Mouse (Mus musculus) forebrain, embryonic 15.5 days (tissue): Measurements from ENCODE around the gene Ppp2ca. TPM values are rescaled to one million over a fixed set of nuclear protein-coding genes. Genes with fewer than 3 reads are reported as not detected.

Experiments used
- ATAC-seq: fragments of 200-750 bp; cut with Nextera tagmentation; replicated peaks from 2 replicates; pipeline ENCODE4 v1.8.0; 2017; ENCODE audit warnings: mild to moderate bottlenecking, moderate TSS enrichment, moderate library complexity
- H3K27ac ChIP-seq: fragments of 300-500 bp; sonication (generic); replicated peaks from 2 replicates; pipeline ENCODE4 v1.5.1; 2015; ENCODE audit warnings: mild to moderate bottlenecking, inconsistent platforms
- H3K27me3 ChIP-seq: fragments of 300-500 bp; sonication (generic); 2 replicates; pipeline ENCODE4 v1.6.1; 2015; ENCODE audit warnings: inconsistent platforms
- H3K36me3 ChIP-seq: fragments of 300-500 bp; sonication (generic); 2 replicates; pipeline ENCODE4 v1.6.1; 2015; ENCODE audit warnings: mild to moderate bottlenecking, inconsistent platforms
- H3K4me1 ChIP-seq: fragments of 300-500 bp; sonication (generic); 2 replicates; pipeline ENCODE4 v1.6.1; 2015; ENCODE audit warnings: inconsistent platforms
- H3K4me2 ChIP-seq: fragments of 300-500 bp; sonication (generic); replicated peaks from 2 replicates; pipeline ENCODE4 v1.6.1; 2015; ENCODE audit warnings: mild to moderate bottlenecking, inconsistent platforms
- H3K4me3 ChIP-seq: fragments of 300-500 bp; sonication (generic); 2 replicates; pipeline ENCODE4 v1.5.1; 2015; ENCODE audit warnings: mild to moderate bottlenecking, inconsistent platforms
- H3K9ac ChIP-seq: fragments of 300-500 bp; sonication (generic); replicated peaks from 2 replicates; pipeline ENCODE4 v1.6.1; 2015; ENCODE audit warnings: mild to moderate bottlenecking, inconsistent platforms
- H3K9me3 ChIP-seq: fragments of 300-500 bp; sonication (generic); 2 replicates; pipeline ENCODE4 v1.6.1; 2016; ENCODE audit warnings: inconsistent platforms
- WGBS: fragments of 180-500 bp; shearing (Covaris S2); methylation state at CpG from one replicate; pipeline ENCODE4 v1.1.7; 2015; ENCODE audit warnings: mixed read lengths; 5-methylcytosine and 5-hydroxymethylcytosine counted together
- polyA plus RNA-seq: library from polyadenylated mRNA; unstranded; fragments of >200 nt; fragmentation: Nextera tagmentation; extraction: Ambion mirVana; gene quantifications from 2 replicates; pipeline ENCODE4 v1.2.1, GENCODE M21; 2015

Ppp2ca gene
- polyA plus RNA-seq, 1 experiment from 2014 or later = 129 TPM

- Histone ChIP-seq H3K9ac (no peak overlapping the region), H3K36me3 (no peaks in the 10 kb centered on the region), H3K27ac (no peak overlapping the region), H3K4me3 (no peak overlapping the region), H3K9me3 (no peaks in the 10 kb centered on the region), H3K27me3 (no peaks in the 10 kb centered on the region), H3K4me1 (no peaks in the 10 kb centered on the region), H3K4me2 (no peak overlapping the region)
- 77% methylated on average over 19 of the region's 19 CpGs for WGBS
- ATAC-seq = no peak
Measured at GRCm38 (mm10) chr11:52075794-52076633, 22.5 kb upstream of the Ppp2ca start.

GRCm38 (mm10) chr11:52076742-52077352 lies 21.6 kb upstream of the Ppp2ca start:
- no peak for ATAC-seq
- Histone ChIP-seq H3K9ac (no peak overlapping the region), H3K27ac (no peak overlapping the region), H3K27me3 (no peaks in the 10 kb centered on the region), H3K4me3 (no peak overlapping the region), H3K36me3 (no peaks in the 10 kb centered on the region), H3K4me2 (no peak overlapping the region), H3K9me3 (no peaks in the 10 kb centered on the region), H3K4me1 (no peaks in the 10 kb centered on the region)
- WGBS = 84% methylated on average over 6 of the region's 6 CpGs

- Histone ChIP-seq H3K4me2 (no peak overlapping the region), H3K9me3 (no peaks in the 10 kb centered on the region), H3K27me3 (no peaks in the 10 kb centered on the region), H3K9ac (no peak overlapping the region), H3K27ac (no peak overlapping the region), H3K4me3 (no peak overlapping the region), H3K4me1 (no peaks in the 10 kb centered on the region), H3K36me3 (no peaks in the 10 kb centered on the region)
- WGBS = 80% methylated on average over 4 of the region's 4 CpGs
- no peak for ATAC-seq
Measured at GRCm38 (mm10) chr11:52077939-52078338, 20.5 kb upstream of the Ppp2ca start.

- no peaks in the 10 kb centered on the region for H3K36me3 ChIP-seq
- WGBS = 10% methylated on average over 5 of the region's 5 CpGs
- H3K9ac ChIP-seq = no peak overlapping the region
- H3K4me1 ChIP-seq = no peaks in the 10 kb centered on the region
- no peak overlapping the region for H3K27ac ChIP-seq
- no peak overlapping the region for H3K4me3 ChIP-seq
- no peak for ATAC-seq
- no peaks in the 10 kb centered on the region for H3K27me3 ChIP-seq
- no peaks in the 10 kb centered on the region for H3K9me3 ChIP-seq
- H3K4me2 ChIP-seq = no peak overlapping the region
Measured at GRCm38 (mm10) chr11:52079978-52080377, 18.5 kb upstream of the Ppp2ca start.

DNA sequence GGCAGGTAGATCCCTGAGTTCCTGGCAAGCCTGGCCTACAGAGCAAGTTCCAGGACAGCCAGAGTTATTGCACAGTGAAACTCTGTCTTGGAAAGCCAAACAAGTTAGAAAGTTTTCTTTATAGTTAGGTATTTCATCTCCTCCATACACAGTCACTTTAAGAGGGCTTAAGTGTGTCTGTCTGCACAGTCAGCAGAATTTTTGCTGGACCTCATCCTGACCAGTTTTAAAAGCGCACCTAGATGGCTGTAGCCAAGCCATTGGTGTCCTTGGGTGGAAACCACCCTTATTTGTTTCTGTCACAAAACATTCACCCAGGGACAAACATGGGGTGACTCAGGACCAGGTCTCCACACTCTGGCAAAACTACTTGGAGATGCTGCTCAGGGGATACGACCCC lies 17.8 kb upstream of the Ppp2ca start:
- peaks cover under 1% of the 10 kb centered on the region for H3K4me1 ChIP-seq
- no peaks in the 10 kb centered on the region for H3K27me3 ChIP-seq
- H3K4me2 ChIP-seq = no peak overlapping the region
- no peaks in the 10 kb centered on the region for H3K36me3 ChIP-seq
- no peaks in the 10 kb centered on the region for H3K9me3 ChIP-seq
- H3K27ac ChIP-seq = no peak overlapping the region
- H3K9ac ChIP-seq = no peak overlapping the region
- 88% methylated on average over 2 of the region's 2 CpGs for WGBS
- no peak for ATAC-seq
- no peak overlapping the region for H3K4me3 ChIP-seq

DNA sequence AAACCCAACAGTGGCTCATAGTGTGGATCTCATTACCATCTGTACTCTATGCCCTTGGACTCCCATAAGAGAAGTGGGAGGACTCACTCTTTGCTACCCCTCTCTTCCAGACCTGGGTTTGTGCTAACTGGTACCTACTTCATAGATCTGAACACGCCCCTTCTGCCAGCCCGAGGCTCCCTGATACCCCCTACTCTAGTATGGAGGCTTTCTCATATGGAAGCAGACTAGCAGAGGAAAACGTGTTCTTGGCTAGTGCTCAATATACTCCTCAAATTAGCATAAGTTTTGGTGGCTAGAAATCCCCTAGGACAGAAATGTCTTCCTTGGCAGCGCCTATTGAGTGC lies 12.7 kb upstream of the Ppp2ca start:
- ATAC-seq = peak; percentile 79
- Histone ChIP-seq H3K36me3 (no peaks in the 10 kb centered on the region), H3K9ac (0 out of 2 replicates have a peak overlapping the region, but pooled peaks have one; percentile 13), H3K27me3 (no peaks in the 10 kb centered on the region), H3K4me2 (peak overlapping the region; percentile 27), H3K4me3 (0 out of 2 replicates have a peak overlapping the region, but pooled peaks have one; percentile 13), H3K27ac (peak overlapping the region; percentile 94), H3K9me3 (no peaks in the 10 kb centered on the region), H3K4me1 (peaks cover 17% of the 10 kb centered on the region)
- 37% methylated on average over 4 of the region's 4 CpGs for WGBS

- ATAC-seq = peak; percentile 62
- Histone ChIP-seq H3K9me3 (no peaks in the 10 kb centered on the region), H3K27me3 (no peaks in the 10 kb centered on the region), H3K4me1 (peaks cover 17% of the 10 kb centered on the region), H3K27ac (peak overlapping the region; percentile 94), H3K36me3 (no peaks in the 10 kb centered on the region), H3K4me2 (peak overlapping the region; percentile 27), H3K4me3 (0 out of 2 replicates have a peak overlapping the region, but pooled peaks have one; percentile 13), H3K9ac (0 out of 2 replicates have a peak overlapping the region, but pooled peaks have one; percentile 13)
- WGBS = 14% methylated on average over 9 of the region's 9 CpGs
Measured at GRCm38 (mm10) chr11:52086204-52086864, 12.1 kb upstream of the Ppp2ca start.

- no peak overlapping the region for H3K27ac ChIP-seq
- no peak overlapping the region for H3K9ac ChIP-seq
- H3K4me2 ChIP-seq = no peak overlapping the region
- WGBS = 81% methylated on average over 8 of the region's 8 CpGs
- peaks cover 17% of the 10 kb centered on the region for H3K4me1 ChIP-seq
- H3K36me3 ChIP-seq = no peaks in the 10 kb centered on the region
- no peaks in the 10 kb centered on the region for H3K9me3 ChIP-seq
- no peak for ATAC-seq
- H3K27me3 ChIP-seq = no peaks in the 10 kb centered on the region
- H3K4me3 ChIP-seq = no peak overlapping the region
Measured at GRCm38 (mm10) chr11:52089291-52089690, 9.2 kb upstream of the Ppp2ca start.

DNA sequence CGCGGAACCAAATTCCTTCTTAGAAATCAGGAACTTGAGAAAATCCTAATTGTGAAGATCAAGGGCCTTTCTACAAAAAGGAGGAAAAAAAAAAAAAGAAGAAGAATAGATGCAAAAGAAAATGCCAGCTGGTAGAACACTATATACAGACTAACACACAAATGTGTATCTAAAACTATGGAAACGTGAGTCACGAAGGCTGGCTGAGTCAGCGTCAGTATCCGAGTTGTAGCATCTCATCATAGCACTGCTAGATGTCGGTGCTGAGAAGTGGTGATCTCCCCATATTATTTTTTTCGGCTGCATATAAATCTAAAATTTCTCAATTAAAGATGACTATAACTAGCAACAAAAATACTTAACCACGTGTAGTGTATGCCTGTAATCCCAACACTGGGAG lies 7.2 kb upstream of the Ppp2ca start:
- WGBS = 88% methylated on average over 9 of the region's 9 CpGs
- Histone ChIP-seq H3K4me1 (peaks cover 10% of the 10 kb centered on the region), H3K4me3 (no peak overlapping the region), H3K9me3 (no peaks in the 10 kb centered on the region), H3K4me2 (no peak overlapping the region), H3K27me3 (no peaks in the 10 kb centered on the region), H3K36me3 (no peaks in the 10 kb centered on the region), H3K27ac (no peak overlapping the region), H3K9ac (no peak overlapping the region)
- ATAC-seq = no peak

DNA sequence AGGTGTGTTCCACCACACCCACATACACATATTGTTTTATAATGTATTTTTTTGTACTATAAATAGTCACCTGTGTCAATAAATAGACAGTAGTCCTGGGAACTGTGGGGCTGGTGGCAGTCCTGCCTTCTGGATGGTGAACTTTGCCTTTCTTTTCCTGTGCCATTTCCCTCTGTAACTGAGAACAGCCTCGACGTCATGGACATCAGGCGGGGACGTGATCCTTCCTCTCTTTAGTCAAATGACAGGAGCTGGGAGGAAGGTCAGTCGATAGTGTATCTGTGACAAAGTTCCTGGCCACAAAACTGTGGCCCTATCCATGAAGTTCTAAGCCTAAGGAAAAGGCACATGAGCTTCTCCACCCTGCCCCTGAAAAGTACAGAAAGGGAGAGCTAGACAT lies 3.9 kb upstream of the Ppp2ca start:
- WGBS = 64% methylated on average over 5 of the region's 5 CpGs
- Histone ChIP-seq H3K27ac (no peak overlapping the region), H3K4me2 (no peak overlapping the region), H3K36me3 (no peaks in the 10 kb centered on the region), H3K4me3 (no peak overlapping the region), H3K4me1 (peaks cover 6% of the 10 kb centered on the region), H3K9me3 (no peaks in the 10 kb centered on the region), H3K27me3 (no peaks in the 10 kb centered on the region), H3K9ac (no peak overlapping the region)
- no peak for ATAC-seq

DNA sequence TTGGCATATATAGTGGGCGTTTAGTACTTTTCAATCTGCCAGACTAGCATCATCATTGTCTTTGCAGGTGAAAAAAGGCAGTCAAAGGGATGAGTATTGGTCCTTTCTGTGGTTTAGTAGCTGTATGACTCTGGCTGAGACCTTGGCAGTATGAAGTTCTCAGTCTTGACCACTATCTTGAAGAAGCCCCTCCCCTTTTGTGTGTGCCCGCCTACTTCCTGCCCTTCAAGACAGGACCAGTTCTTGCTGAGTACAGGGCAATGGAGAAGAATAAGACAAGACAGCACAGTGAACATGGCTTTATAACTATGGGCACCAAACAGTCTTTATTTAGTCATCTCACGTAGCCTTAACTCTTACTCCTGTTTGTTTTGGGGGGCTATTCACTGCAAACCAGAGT lies 1.5 kb upstream of the Ppp2ca start:
- H3K4me1 ChIP-seq = peaks cover 30% of the 10 kb centered on the region
- H3K4me2 ChIP-seq = no peak overlapping the region
- H3K9me3 ChIP-seq = no peaks in the 10 kb centered on the region
- H3K9ac ChIP-seq = no peak overlapping the region
- ATAC-seq = no peak
- no peaks in the 10 kb centered on the region for H3K36me3 ChIP-seq
- 81% methylated on average over 3 of the region's 3 CpGs for WGBS
- no peak overlapping the region for H3K4me3 ChIP-seq
- H3K27ac ChIP-seq = no peak overlapping the region
- H3K27me3 ChIP-seq = no peaks in the 10 kb centered on the region

GRCm38 (mm10) chr11:52097596-52097995 lies 885 bp upstream of the Ppp2ca start:
- H3K9me3 ChIP-seq = no peaks in the 10 kb centered on the region
- no peak overlapping the region for H3K9ac ChIP-seq
- 0 out of 2 replicates have a peak overlapping the region, but pooled peaks have one; percentile 98 for H3K27ac ChIP-seq
- no peak for ATAC-seq
- H3K4me2 ChIP-seq = peak overlapping the region; percentile 69
- 78% methylated on average over 2 of the region's 2 CpGs for WGBS
- no peak overlapping the region for H3K4me3 ChIP-seq
- H3K36me3 ChIP-seq = no peaks in the 10 kb centered on the region
- no peaks in the 10 kb centered on the region for H3K27me3 ChIP-seq
- peaks cover 31% of the 10 kb centered on the region for H3K4me1 ChIP-seq
